Mouse (Mus musculus) retina, postnatal 7 days (tissue): Measurements from ENCODE around the gene Atg4d.
A peak's percentile ranks its signal among the peaks of the same experiment; 100 is the strongest.
"Not testable (repeated sequence)": the region's sequence is repeated elsewhere in the genome, so short reads cannot be mapped to it uniquely, and the experiment has no call there.

Source experiments
- DNase-seq: peaks from one replicate; pipeline ENCODE4 v3.0.0-alpha.2; 2012; ENCODE audit warnings: low read depth, low spot score

The Atg4d gene

GRCm38 (mm10) chr9:21241343-21241742 lies 23.8 kb upstream of the Atg4d start:
- DNase-seq, result peak; percentile 84

- no peak for DNase-seq
Measured at GRCm38 (mm10) chr9:21243826-21244427, 21.2 kb upstream of the Atg4d start.

- DNase-seq, result no peak
Measured at GRCm38 (mm10) chr9:21244428-21245112, 20.5 kb upstream of the Atg4d start.

GRCm38 (mm10) chr9:21245113-21245487 lies 20.0 kb upstream of the Atg4d start:
- DNase-seq, result no peak

- DNase-seq, result no peak
Measured at GRCm38 (mm10) chr9:21246342-21246741, 18.8 kb upstream of the Atg4d start.

GRCm38 (mm10) chr9:21248326-21248725 lies 16.8 kb upstream of the Atg4d start, which contains the start of gene S1pr5:
Gene S1pr5, minus strand, starts transcription at chr9:21248443.
- no peak for DNase-seq

GRCm38 (mm10) chr9:21249629-21250508 lies 15.2 kb upstream of the Atg4d start:
- DNase-seq, result no peak

- no peak for DNase-seq
Measured at GRCm38 (mm10) chr9:21250509-21250908, 14.6 kb upstream of the Atg4d start.

GRCm38 (mm10) chr9:21251116-21251735 lies 13.9 kb upstream of the Atg4d start:
- no peak for DNase-seq

GRCm38 (mm10) chr9:21254690-21255089 lies 10.4 kb upstream of the Atg4d start:
- no peak for DNase-seq

- DNase-seq, result not testable (repeated sequence)
Measured at GRCm38 (mm10) chr9:21256349-21256748, 8.7 kb upstream of the Atg4d start.

GRCm38 (mm10) chr9:21260491-21261040 lies 4.5 kb upstream of the Atg4d start:
- no peak for DNase-seq

GRCm38 (mm10) chr9:21261831-21262230 lies 3.3 kb upstream of the Atg4d start:
- DNase-seq, result no peak

- DNase-seq, result no peak
Measured at GRCm38 (mm10) chr9:21264272-21264999, 657 bp upstream of the Atg4d start.

GRCm38 (mm10) chr9:21265611-21266010 lies 518 bp downstream of the Atg4d start:
- DNase-seq, result no peak

GRCm38 (mm10) chr9:21266889-21267288 lies 1.8 kb downstream of the Atg4d start:
- DNase-seq, result no peak

- no peak for DNase-seq
Measured at GRCm38 (mm10) chr9:21268305-21268704, 3.2 kb downstream of the Atg4d start.

GRCm38 (mm10) chr9:21269590-21269989 lies 4.5 kb downstream of the Atg4d start:
- not testable (repeated sequence) for DNase-seq

GRCm38 (mm10) chr9:21272391-21272790 lies 7.3 kb downstream of the Atg4d start:
- no peak for DNase-seq

- DNase-seq, result no peak
Measured at GRCm38 (mm10) chr9:21273094-21273493, 8.0 kb downstream of the Atg4d start.
